Mouse (Mus musculus): ENCODE measurements at regions not wholly inside any gene's neighbourhood (a gene's known extent, or its start where the extent isn't known, plus 50 kb on each side); places are given as distances from the start of the nearest gene placed in this dataset.

GRCm38 (mm10) chr9:122642913-122643312 lies 104.2 kb upstream of the Topaz1 start:
- no peaks in the 10 kb centered on the region for H3K9me3 ChIP-seq (ENCODE audit: control insufficient read depth, low read length)
- no peaks in the 10 kb centered on the region for H3K4me1 ChIP-seq (ENCODE audit: control insufficient read depth, insufficient read depth, low read length)
- DNase-seq (ENCODE audit: low spot score) (no peak), ATAC-seq (ENCODE audit: low read depth) (no peak)
- no peak overlapping the region for H3K4me2 ChIP-seq (ENCODE audit: low read depth, low read length)
- H3K27me3 ChIP-seq (replicated peaks; ENCODE audit: control insufficient read depth, insufficient read depth, low read length) = no peaks in the 10 kb centered on the region
- no peaks in the 10 kb centered on the region for H3K36me3 ChIP-seq (ENCODE audit: control insufficient read depth, insufficient read depth, low read length)
- H3K27ac ChIP-seq (replicated peaks; ENCODE audit: low read depth, low read length) = no peak overlapping the region
- WGBS = 54% methylated on average over 7 of the region's 7 CpGs
- no peak overlapping the region for H3K9ac ChIP-seq (ENCODE audit: low read depth, low read length)
- no peak overlapping the region for H3K4me3 ChIP-seq (ENCODE audit: low read depth, low read length)

- WGBS = 52% methylated on average over 5 of the region's 5 CpGs
- no peaks in the 10 kb centered on the region for H3K36me3 ChIP-seq (ENCODE audit: control insufficient read depth, insufficient read depth, low read length)
- H3K27me3 ChIP-seq (replicated peaks; ENCODE audit: control insufficient read depth, insufficient read depth, low read length) = no peaks in the 10 kb centered on the region
- no peaks in the 10 kb centered on the region for H3K9me3 ChIP-seq (ENCODE audit: control insufficient read depth, low read length)
- DNase-seq (ENCODE audit: low spot score) (no peak), ATAC-seq (ENCODE audit: low read depth) (no peak)
- no peak overlapping the region for H3K4me2 ChIP-seq (ENCODE audit: low read depth, low read length)
- H3K4me3 ChIP-seq (ENCODE audit: low read depth, low read length) = no peak overlapping the region
- no peak overlapping the region for H3K27ac ChIP-seq (replicated peaks; ENCODE audit: low read depth, low read length)
- no peak overlapping the region for H3K9ac ChIP-seq (ENCODE audit: low read depth, low read length)
- H3K4me1 ChIP-seq (ENCODE audit: control insufficient read depth, insufficient read depth, low read length) = no peaks in the 10 kb centered on the region; the same call in 1 of the 2 replicates
Measured at GRCm38 (mm10) chr9:122645569-122645968, 101.6 kb upstream of the Topaz1 start.

GRCm38 (mm10) chr9:122650862-122651261 lies 96.3 kb upstream of the Topaz1 start:
- Histone ChIP-seq H3K27ac (replicated peaks; ENCODE audit: low read depth, low read length) (no peak overlapping the region), H3K36me3 (ENCODE audit: control insufficient read depth, insufficient read depth, low read length) (no peaks in the 10 kb centered on the region), H3K9ac (ENCODE audit: low read depth, low read length) (no peak overlapping the region), H3K4me1 (ENCODE audit: control insufficient read depth, insufficient read depth, low read length) (no peaks in the 10 kb centered on the region; the same call in 1 of the 2 replicates), H3K9me3 (ENCODE audit: control insufficient read depth, low read length) (no peaks in the 10 kb centered on the region), H3K27me3 (replicated peaks; ENCODE audit: control insufficient read depth, insufficient read depth, low read length) (no peaks in the 10 kb centered on the region), H3K4me3 (ENCODE audit: low read depth, low read length) (no peak overlapping the region), H3K4me2 (ENCODE audit: low read depth, low read length) (no peak overlapping the region)
- ATAC-seq (ENCODE audit: low read depth) (no peak), DNase-seq (ENCODE audit: low spot score) (no peak)
- 87% methylated on average over 3 of the region's 3 CpGs for WGBS

GRCm38 (mm10) chr9:122655583-122655982 lies 91.6 kb upstream of the Topaz1 start:
- DNase-seq (ENCODE audit: low spot score) (no peak), ATAC-seq (ENCODE audit: low read depth) (no peak)
- Histone ChIP-seq H3K9me3 (ENCODE audit: control insufficient read depth, low read length) (no peaks in the 10 kb centered on the region), H3K9ac (ENCODE audit: low read depth, low read length) (no peak overlapping the region), H3K27me3 (replicated peaks; ENCODE audit: control insufficient read depth, insufficient read depth, low read length) (no peaks in the 10 kb centered on the region), H3K4me1 (ENCODE audit: control insufficient read depth, insufficient read depth, low read length) (no peaks in the 10 kb centered on the region), H3K36me3 (ENCODE audit: control insufficient read depth, insufficient read depth, low read length) (no peaks in the 10 kb centered on the region), H3K4me3 (ENCODE audit: low read depth, low read length) (no peak overlapping the region), H3K27ac (replicated peaks; ENCODE audit: low read depth, low read length) (no peak overlapping the region), H3K4me2 (ENCODE audit: low read depth, low read length) (no peak overlapping the region)
- WGBS = 49% methylated on average over 17 of the region's 17 CpGs

- Histone ChIP-seq H3K27ac (replicated peaks; ENCODE audit: low read depth, low read length) (no peak overlapping the region), H3K9ac (ENCODE audit: low read depth, low read length) (no peak overlapping the region), H3K4me3 (ENCODE audit: low read depth, low read length) (no peak overlapping the region), H3K4me1 (ENCODE audit: control insufficient read depth, insufficient read depth, low read length) (no peaks in the 10 kb centered on the region), H3K9me3 (ENCODE audit: control insufficient read depth, low read length) (no peaks in the 10 kb centered on the region), H3K27me3 (replicated peaks; ENCODE audit: control insufficient read depth, insufficient read depth, low read length) (no peaks in the 10 kb centered on the region), H3K4me2 (ENCODE audit: low read depth, low read length) (no peak overlapping the region), H3K36me3 (ENCODE audit: control insufficient read depth, insufficient read depth, low read length) (no peaks in the 10 kb centered on the region)
- whole genome bisulfite sequencing = 56% methylated on average over 9 of the region's 9 CpGs
- ATAC-seq (ENCODE audit: low read depth) (no peak), DNase-seq (ENCODE audit: low spot score) (no peak)
Measured at GRCm38 (mm10) chr9:122660050-122660449, 87.1 kb upstream of the Topaz1 start.

GRCm38 (mm10) chr9:122666978-122667645 lies 80.0 kb upstream of the Topaz1 start:
- no peaks in the 10 kb centered on the region for H3K27me3 ChIP-seq (replicated peaks; ENCODE audit: control insufficient read depth, insufficient read depth, low read length)
- H3K9ac ChIP-seq (ENCODE audit: low read depth, low read length) = no peak overlapping the region
- no peaks in the 10 kb centered on the region for H3K36me3 ChIP-seq (ENCODE audit: control insufficient read depth, insufficient read depth, low read length)
- DNase-seq (ENCODE audit: low spot score) = no peak
- no peak overlapping the region for H3K4me2 ChIP-seq (ENCODE audit: low read depth, low read length)
- no peaks in the 10 kb centered on the region for H3K9me3 ChIP-seq (ENCODE audit: control insufficient read depth, low read length)
- no peak overlapping the region for H3K4me3 ChIP-seq (ENCODE audit: low read depth, low read length)
- H3K27ac ChIP-seq (replicated peaks; ENCODE audit: low read depth, low read length) = no peak overlapping the region
- ATAC-seq (ENCODE audit: low read depth) = no peak
- H3K4me1 ChIP-seq (ENCODE audit: control insufficient read depth, insufficient read depth, low read length) = no peaks in the 10 kb centered on the region
- 40% methylated on average over 3 of the region's 5 CpGs for WGBS

GRCm38 (mm10) chr9:122667646-122667981 lies 79.5 kb upstream of the Topaz1 start:
- no peak overlapping the region for H3K27ac ChIP-seq (replicated peaks; ENCODE audit: low read depth, low read length)
- no peak for DNase-seq (ENCODE audit: low spot score)
- H3K4me2 ChIP-seq (ENCODE audit: low read depth, low read length) = no peak overlapping the region
- WGBS = 63% methylated on average over 3 of the region's 3 CpGs
- ATAC-seq (ENCODE audit: low read depth) = no peak
- H3K36me3 ChIP-seq (ENCODE audit: control insufficient read depth, insufficient read depth, low read length) = no peaks in the 10 kb centered on the region
- H3K9ac ChIP-seq (ENCODE audit: low read depth, low read length) = no peak overlapping the region
- no peaks in the 10 kb centered on the region for H3K27me3 ChIP-seq (replicated peaks; ENCODE audit: control insufficient read depth, insufficient read depth, low read length)
- H3K9me3 ChIP-seq (ENCODE audit: control insufficient read depth, low read length) = no peaks in the 10 kb centered on the region
- H3K4me3 ChIP-seq (ENCODE audit: low read depth, low read length) = no peak overlapping the region
- no peaks in the 10 kb centered on the region for H3K4me1 ChIP-seq (ENCODE audit: control insufficient read depth, insufficient read depth, low read length)

GRCm38 (mm10) chr9:122673777-122674176 lies 73.4 kb upstream of the Topaz1 start:
- ATAC-seq (ENCODE audit: low read depth) (no peak), DNase-seq (ENCODE audit: low spot score) (no peak)
- H3K27ac ChIP-seq (replicated peaks; ENCODE audit: low read depth, low read length) = no peak overlapping the region
- no peaks in the 10 kb centered on the region for H3K4me1 ChIP-seq (ENCODE audit: control insufficient read depth, insufficient read depth, low read length)
- no peaks in the 10 kb centered on the region for H3K9me3 ChIP-seq (ENCODE audit: control insufficient read depth, low read length)
- no peaks in the 10 kb centered on the region for H3K36me3 ChIP-seq (ENCODE audit: control insufficient read depth, insufficient read depth, low read length)
- WGBS = 74% methylated on average over 3 of the region's 3 CpGs
- no peaks in the 10 kb centered on the region for H3K27me3 ChIP-seq (replicated peaks; ENCODE audit: control insufficient read depth, insufficient read depth, low read length)
- H3K4me3 ChIP-seq (ENCODE audit: low read depth, low read length) = no peak overlapping the region
- no peak overlapping the region for H3K9ac ChIP-seq (ENCODE audit: low read depth, low read length)
- H3K4me2 ChIP-seq (ENCODE audit: low read depth, low read length) = no peak overlapping the region

- Histone ChIP-seq H3K9me3 (ENCODE audit: control insufficient read depth, low read length) (no peaks in the 10 kb centered on the region), H3K27me3 (replicated peaks; ENCODE audit: control insufficient read depth, insufficient read depth, low read length) (no peaks in the 10 kb centered on the region), H3K4me1 (ENCODE audit: control insufficient read depth, insufficient read depth, low read length) (no peaks in the 10 kb centered on the region), H3K27ac (replicated peaks; ENCODE audit: low read depth, low read length) (no peak overlapping the region), H3K4me2 (ENCODE audit: low read depth, low read length) (no peak overlapping the region), H3K9ac (ENCODE audit: low read depth, low read length) (no peak overlapping the region), H3K4me3 (ENCODE audit: low read depth, low read length) (no peak overlapping the region), H3K36me3 (ENCODE audit: control insufficient read depth, insufficient read depth, low read length) (no peaks in the 10 kb centered on the region)
- 74% methylated on average over 14 of the region's 14 CpGs for WGBS
- DNase-seq (ENCODE audit: low spot score) (no peak), ATAC-seq (ENCODE audit: low read depth) (no peak)
Measured at GRCm38 (mm10) chr9:122678001-122678696, 69.0 kb upstream of the Topaz1 start.

Data from embryonic facial prominence, embryonic 14.5 days (tissue).